Mouse (Mus musculus) left cerebral cortex, postnatal 25 days (tissue): ENCODE measurements around the gene Olfr987. TPM values are rescaled to one million over a fixed set of nuclear protein-coding genes. Genes with fewer than 3 reads are reported as not detected.
"Not testable (repeated sequence)": the region's sequence is repeated elsewhere in the genome, so short reads cannot be mapped to it uniquely, and the experiment has no call there.

Experiments used
- DNase-seq, 2 experiments: peaks; one replicate each; pipeline ENCODE4 v3.0.0; 2022; ENCODE audit warnings: low spot score in 2 of 2, mixed read lengths in 1 of 2
- intact Hi-C: fragments of 180-260 bp; cut with DNase I; formaldehyde crosslinking; loops from one replicate; pipeline ENCODE4 v1.15.1; 2025
- total RNA-seq, 2 experiments: library from RNA; stranded (reverse); gene quantifications; 2 replicates each; pipeline ENCODE4 v1.2.3; 2021

The Olfr987 gene
- not detected for total RNA-seq

DNA sequence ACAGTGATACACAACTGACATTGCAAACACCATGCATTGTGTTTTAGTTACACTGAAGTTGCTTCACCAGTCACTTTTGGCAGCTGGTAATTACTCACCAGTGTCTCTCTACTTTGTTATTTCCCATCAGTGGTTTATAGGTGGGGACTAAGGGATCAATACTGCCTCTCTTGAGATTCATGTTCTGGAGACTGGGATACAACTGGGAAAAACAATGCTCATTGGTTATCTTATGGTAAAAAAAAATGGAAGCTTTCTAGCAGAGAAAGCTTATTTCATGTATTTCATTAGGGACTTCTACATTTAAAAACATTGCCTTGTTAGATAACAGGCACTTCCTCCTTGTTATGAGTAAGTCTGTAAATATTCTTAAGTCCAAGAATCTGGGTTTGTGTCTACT is at the start of gene Olfr987:
Gene Olfr987 (minus strand): TSS at position 101 of the 400 bp plus-strand sequence.
- DNase-seq, intact Hi-C loops: not testable (repeated sequence)

DNA sequence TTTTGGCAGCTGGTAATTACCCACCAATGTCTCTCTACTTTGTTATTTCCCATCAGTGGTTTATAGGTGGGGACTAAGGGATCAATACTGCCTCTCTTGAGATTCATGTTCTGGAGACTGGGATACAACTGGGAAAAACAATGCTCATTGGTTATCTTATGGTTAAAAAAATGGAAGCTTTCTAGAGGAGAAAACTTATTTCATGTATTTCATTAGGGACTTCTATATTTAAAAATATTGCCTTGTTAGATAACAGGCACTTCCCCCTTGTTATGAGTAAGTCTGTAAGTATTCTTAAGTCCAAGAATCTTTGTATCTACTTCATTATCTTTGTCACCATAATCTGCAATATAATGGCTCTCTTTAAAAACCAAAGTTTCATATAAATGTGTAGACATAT is 24.0 kb upstream of the Olfr987 start, which contains the start of gene Olfr988:
Gene Olfr988 (minus strand): TSS at position 101 of the 400 bp plus-strand sequence.
- DNase-seq, intact Hi-C loops: not testable (repeated sequence)

DNA sequence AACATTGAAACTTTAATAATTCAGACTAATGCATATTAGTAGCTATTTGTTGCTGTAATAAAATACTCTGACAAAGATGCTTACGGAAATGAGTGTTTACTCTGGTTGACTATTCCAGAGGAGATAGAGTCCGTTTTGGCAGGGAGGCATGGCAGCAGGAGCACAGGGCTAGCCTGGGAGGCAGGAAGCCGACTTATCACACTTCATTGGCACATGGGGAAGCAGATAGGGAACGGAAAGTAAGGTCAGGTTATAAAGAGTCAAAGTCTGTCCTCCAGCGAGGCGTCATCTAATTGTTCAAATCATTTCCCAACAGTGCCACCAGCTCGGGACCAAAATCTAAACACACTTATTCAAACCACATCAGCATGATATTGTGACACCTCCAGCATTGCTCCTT is 857 bp upstream of the Olfr987 start:
- intact Hi-C loops, result no loop called here
- no peak for DNase-seq

DNA sequence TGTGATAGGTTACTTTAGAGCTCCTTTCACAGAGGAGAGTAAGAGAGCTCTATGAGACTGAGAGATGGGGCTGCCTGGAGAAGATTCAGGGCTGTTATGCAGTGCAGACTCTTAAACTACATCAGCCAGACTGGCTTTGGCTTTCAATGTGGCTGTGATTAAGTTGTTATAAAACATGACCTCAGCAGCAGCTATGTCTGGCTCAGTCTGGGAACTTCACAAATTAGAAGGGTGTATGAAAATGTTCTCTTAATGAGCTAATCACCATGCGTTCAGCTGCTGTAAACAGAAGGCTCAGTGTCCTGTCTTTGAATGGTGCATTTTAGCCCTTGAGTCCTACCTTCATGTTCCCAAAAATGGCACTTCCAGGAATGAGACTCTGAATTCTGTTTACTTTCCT is 20.0 kb downstream of the Olfr987 start:
- intact Hi-C loops, result no loop called here
- DNase-seq, result peak in 1 of 2 experiments; percentile 2

- intact Hi-C loops, result loop anchor here (2.0 kb wide), 1 partner anchor 73 kb away; no protein-coding TSS in a partner anchor
These were observed 53.7 kb downstream of the Olfr987 start for GRCm38 (mm10) chr2:85285406-85285805.

GRCm38 (mm10) chr2:85284626-85285025 is 54.5 kb downstream of the Olfr987 start:
- DNase-seq, result peak; percentile 69 to 94
- intact Hi-C loops, result loop anchor here (1.0 to 2.0 kb wide), 3 partner anchors 32 to 142 kb away; no protein-coding TSS in a partner anchor

More at GRCm38 (mm10) chr2:85285406-85285805, 53.7 kb downstream of the Olfr987 start:
- peak in 1 of 2 experiments; percentile 50 for DNase-seq

GRCm38 (mm10) chr2:85283631-85284466 is 55.3 kb downstream of the Olfr987 start:
- DNase-seq, result no peak
- intact Hi-C loops, result loop anchor here (1.0 to 2.0 kb wide), 3 partner anchors 32 to 142 kb away; no protein-coding TSS in a partner anchor

DNA sequence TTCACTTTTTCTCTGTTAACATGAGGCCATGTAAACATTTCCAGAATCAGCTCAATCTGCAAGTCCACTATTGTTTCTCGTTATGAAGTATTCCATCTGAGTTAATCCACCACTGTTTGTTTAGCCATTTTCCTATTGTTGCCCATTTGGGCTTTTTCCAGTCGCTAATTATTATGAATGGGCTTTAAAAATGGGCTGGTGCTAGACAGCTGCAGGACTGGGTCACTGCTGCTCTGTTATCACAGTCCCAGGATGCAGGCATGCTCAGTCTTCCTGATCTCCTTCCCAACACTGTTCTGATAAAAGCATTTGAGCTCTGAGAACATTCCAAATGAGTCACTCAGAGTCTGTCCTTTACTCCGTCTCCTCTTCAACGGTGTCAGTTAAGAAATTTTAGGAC is 58.1 kb downstream of the Olfr987 start:
- DNase-seq, result no peak
- intact Hi-C loops, result no loop called here

Other genes starting within 250 kb of the Olfr987 start
- gene Aplnr, start 203.1 kb downstream of the Olfr987 start, total RNA-seq, result 1 to 10 TPM; 1.9 to 2.0 TPM
- gene Lrrc55, start 142.1 kb downstream of the Olfr987 start, total RNA-seq, result 10 to 100 TPM; 29.3 to 34.9 TPM
- not detected for gene Olfr988, start 23.9 kb upstream of the Olfr987 start, total RNA-seq
- gene Olfr992, start 70.2 kb upstream of the Olfr987 start, total RNA-seq, result not detected
- gene Olfr993, start 75.6 kb upstream of the Olfr987 start, total RNA-seq, result not detected
- not detected for gene Olfr994, start 97.1 kb upstream of the Olfr987 start, total RNA-seq
- not detected for gene Olfr995, start 104.3 kb upstream of the Olfr987 start, total RNA-seq
- under 1 TPM in 1 of 2 experiments, not detected in 1; 0.30 TPM for gene 4833423E24Rik, start 179.7 kb upstream of the Olfr987 start, total RNA-seq
- not detected for gene Olfr996, start 239.9 kb upstream of the Olfr987 start, total RNA-seq
- not detected for gene Olfr998, start 249.6 kb upstream of the Olfr987 start, total RNA-seq